Mouse (Mus musculus) liver, adult (tissue): ENCODE data around the gene Nif3l1.

Source experiments
- GATA4 ChIP-seq: IDR thresholded peaks from 2 replicates; pipeline ENCODE4 v1.6.1; 2014; ENCODE audit warnings: mild to moderate bottlenecking, low read length; ENCODE audit not compliant: insufficient replicate concordance

Gene Nif3l1

DNA sequence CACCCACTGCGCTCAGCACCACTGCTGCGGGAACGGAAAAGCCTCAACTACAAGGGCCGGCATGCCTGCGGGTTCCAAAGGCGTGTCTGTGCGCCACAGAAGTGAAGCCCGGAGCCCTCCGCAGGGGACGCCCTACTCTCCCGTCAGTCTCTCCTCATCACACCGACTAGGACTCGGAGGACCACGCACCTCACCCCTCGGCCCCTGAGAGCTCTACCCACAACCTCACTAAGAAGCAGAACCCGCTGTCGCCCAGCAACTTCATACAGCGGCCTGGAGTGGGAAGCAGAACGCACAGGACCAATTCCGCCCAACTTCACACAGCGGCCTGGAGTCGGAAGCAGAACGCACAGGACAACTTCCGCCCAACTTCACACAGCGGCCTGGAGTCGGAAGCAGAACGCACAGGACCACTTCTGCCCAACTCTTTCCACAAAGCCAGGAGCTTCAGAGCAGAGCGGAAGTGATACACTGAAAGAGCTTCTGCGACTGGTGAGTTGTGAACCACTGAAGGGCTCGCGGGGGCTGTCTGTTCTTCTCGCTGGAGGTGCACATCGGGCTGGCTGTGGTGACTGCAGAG, at the start of gene Nif3l1, which contains the start of gene Ppil3:
Gene Nif3l1 (plus strand): TSS at position 9 of the 580 bp plus-strand sequence.
Gene Ppil3 (minus strand): TSS at position 344 of the 580 bp plus-strand sequence.
- peak; percentile 42; the same call in 1 of the 2 replicates for TF ChIP-seq GATA4

DNA sequence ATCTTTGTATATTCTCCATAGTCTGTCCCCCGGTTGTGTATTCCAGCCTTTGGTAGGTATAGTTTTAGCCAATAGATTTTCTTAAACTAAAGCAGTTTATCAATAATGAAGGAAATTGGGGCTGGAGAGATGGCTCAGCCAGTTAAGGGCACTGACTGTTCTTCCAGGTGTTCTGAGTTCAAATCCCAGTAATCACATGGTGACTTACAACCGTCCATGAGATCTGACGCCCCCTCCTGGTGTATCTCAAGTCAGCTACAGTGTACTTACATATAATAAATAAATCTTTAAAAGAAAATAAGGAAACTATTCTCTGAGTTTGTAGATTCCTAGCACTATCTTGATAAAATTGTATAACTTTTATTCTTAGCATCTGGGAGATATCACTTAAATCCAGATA, 49.6 kb upstream of the Nif3l1 start:
- no peak for TF ChIP-seq GATA4

GRCm38 (mm10) chr1:58396179-58396578, 48.8 kb upstream of the Nif3l1 start:
- TF ChIP-seq GATA4, result no peak

DNA sequence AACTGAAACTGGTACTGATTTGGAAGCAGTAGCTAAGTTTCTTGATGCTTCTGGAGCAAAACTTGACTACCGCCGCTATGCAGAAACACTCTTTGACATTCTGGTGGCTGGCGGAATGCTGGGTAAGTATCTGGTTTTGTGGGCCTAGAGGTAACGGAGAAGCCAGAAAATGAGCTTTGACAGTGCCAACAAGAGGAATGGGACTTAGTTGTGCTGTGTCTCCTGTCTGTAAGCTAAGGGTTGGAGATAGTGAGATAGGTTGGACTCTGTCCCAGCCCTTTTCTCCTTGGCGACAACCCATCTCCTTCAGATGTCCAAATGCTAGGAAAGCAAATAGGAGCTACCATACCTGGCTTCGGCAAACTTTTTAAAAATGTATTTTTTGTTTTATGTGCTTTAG, 47.2 kb upstream of the Nif3l1 start:
- TF ChIP-seq GATA4, result no peak

- TF ChIP-seq GATA4, result no peak
Measured at GRCm38 (mm10) chr1:58401396-58401795, 43.6 kb upstream of the Nif3l1 start.

DNA sequence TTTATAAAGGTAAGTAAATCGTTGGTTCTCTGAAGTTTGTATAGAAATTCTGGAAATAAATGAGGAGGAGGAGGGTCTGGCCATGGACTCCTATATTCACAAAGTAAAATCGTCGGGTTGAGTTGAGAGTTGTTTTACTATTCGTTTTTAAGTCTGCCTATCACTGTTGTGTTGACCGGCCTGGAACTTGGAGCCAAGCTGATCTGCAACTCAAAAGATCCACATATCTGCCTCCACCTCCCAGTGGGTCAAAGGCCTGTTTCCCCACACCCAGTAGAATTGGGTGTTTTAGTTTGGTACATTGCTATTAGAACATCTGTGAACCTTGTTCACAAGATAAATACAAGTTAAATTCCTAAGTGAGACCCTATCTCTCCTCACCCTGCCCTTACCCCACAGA, 41.2 kb upstream of the Nif3l1 start:
- TF ChIP-seq GATA4, result no peak

DNA sequence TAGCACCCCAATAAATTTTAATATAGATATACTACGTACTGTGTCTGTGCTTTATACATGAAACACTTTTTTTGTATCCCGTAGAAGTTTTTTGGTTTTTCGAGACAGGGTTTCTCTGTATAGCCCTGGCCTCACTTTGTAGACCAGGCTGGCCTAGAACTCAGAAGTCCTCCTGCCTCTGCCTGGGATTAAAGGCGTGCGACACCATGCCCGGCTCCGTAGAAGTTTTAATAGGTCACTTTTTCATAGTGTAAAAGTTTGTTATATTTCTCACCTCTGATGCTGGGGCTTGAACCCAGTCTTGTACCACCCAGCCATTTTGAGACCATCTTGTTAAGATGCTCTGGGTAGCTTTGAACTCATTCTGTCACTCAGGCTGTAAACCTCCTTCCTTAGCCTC, 37.6 kb upstream of the Nif3l1 start:
- TF ChIP-seq GATA4, result no peak

DNA sequence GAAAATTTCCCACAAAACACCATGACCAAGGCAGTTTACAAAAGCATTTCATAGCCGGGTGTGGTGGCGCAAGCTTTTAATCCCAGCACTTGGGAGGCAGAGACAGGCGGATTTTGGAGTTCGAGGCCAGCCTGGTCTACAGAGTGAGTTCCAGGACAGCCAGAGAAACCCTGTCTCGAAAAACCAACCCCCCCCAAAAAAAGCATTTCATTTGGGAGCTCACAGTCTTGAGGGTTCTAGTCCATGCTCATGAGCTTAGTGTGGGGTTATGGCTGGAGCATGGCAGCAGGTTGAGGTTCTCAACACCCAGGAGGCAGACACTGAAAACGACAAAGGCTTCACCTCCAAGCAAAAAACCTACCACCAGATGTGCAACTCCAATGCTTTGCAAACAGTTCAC, 36.8 kb upstream of the Nif3l1 start:
- TF ChIP-seq GATA4, result no peak

- TF ChIP-seq GATA4, result no peak
Measured at GRCm38 (mm10) chr1:58409553-58410197, 35.3 kb upstream of the Nif3l1 start.

DNA sequence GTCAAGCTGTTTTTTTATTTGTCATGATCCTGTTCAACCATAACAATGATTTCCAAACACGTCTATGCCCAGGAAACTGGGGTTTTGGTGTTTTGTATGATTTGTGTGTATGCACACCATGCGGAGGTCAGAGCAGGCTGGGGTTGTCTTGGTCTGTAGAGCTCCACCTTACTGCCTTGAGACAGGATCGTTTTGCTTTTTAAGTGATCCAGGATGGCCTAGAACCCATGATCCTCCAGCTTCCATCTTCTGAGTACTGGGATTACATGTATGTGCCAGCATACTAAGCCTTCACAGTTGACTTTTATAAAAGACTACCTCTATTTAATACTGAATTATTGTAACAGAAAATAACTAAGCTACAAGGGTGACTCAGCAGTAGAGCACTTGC, 34.8 kb upstream of the Nif3l1 start:
- TF ChIP-seq GATA4, result no peak

- no peak for TF ChIP-seq GATA4
Measured at GRCm38 (mm10) chr1:58410776-58411175, 34.2 kb upstream of the Nif3l1 start.

GRCm38 (mm10) chr1:58415442-58415841, 29.5 kb upstream of the Nif3l1 start:
- TF ChIP-seq GATA4, result no peak

DNA sequence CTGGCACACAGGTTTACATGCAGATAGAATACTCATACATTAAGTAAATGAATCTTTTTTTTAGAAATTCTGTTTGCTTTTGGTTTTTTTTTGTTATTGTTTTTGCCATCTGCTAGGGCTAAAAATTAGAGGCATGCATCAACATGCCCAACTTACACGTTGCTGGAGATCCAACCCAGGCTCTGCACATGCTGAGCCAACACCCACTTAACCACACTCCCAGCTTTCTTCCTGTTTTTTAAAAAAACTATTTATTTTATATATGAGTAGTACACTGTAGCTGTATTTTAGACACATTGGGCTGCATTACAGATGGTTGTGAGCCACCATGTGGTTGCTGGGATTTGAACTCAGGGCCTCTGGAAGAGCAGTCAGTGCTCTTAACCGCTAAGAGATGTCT, 28.9 kb upstream of the Nif3l1 start:
- no peak for TF ChIP-seq GATA4

DNA sequence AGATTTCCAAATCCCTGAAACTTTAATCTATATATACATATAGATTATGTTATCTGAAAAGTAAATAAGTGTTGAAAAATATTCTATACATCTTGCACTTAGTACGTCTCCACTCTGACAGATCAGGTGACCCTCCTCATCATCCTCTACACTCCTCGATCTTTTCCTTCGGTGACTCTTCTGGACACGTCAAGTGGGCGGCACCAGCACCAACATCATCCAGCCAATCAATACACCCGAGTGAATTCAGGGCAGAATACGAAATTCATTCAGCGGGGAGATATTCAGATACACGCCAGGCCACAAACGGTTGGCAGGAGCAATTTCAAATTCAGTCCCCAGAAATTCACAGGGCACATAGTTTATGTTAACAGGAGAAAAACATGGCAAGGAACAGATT, 24.9 kb upstream of the Nif3l1 start:
- TF ChIP-seq GATA4, result no peak

GRCm38 (mm10) chr1:58420961-58421360, 24.0 kb upstream of the Nif3l1 start:
- no peak for TF ChIP-seq GATA4

- no peak for TF ChIP-seq GATA4
Measured at GRCm38 (mm10) chr1:58422879-58423278, 22.1 kb upstream of the Nif3l1 start.
